21 mouse cellular contexts compared by ENCODE assay signal in the genomic region with DNA sequence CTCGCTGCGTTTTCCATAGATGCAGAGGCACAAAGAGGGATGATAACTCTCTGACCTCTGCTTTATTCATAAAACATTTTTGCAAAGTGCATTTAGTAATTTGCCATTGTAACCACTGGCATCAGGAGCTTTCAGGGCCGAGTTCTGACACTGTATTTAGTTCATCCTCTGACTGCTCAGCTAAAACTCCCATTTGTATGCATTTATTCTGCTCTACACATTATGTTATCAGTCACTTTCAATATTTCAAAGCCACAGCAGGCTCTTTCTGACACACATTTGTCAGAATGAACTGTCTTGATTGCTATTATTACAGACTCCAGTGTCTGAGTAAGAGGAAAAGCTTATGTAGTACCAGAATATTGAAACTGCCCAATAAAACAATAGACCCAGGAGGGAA.
A peak's percentile ranks its signal among the peaks of the same experiment; 100 is the strongest.
DNase-seq lines count a peak whose midpoint lies in the region; ATAC-seq and TF ChIP-seq lines count a peak whose summit lies in the region.
"Had no signal": no experiment of that assay in that cellular context is flagged by ENCODE, and none has a peak within 500 bp of the region (broad histone marks: within the 10 kb centered on the region; RNA-seq: fewer than 3 reads in every experiment).

No protein-coding gene starts in this region.

- H3K27ac ChIP-seq in forebrain, embryonic 15.5 days (replicated peaks), result no peak overlapping the region
- H3K27ac ChIP-seq in forebrain, embryonic 12.5 days, result no peak overlapping the region
- no peak overlapping the region for H3K27ac ChIP-seq in midbrain, embryonic 15.5 days
- no peak overlapping the region for H3K27ac ChIP-seq in midbrain, embryonic 10.5 days (replicated peaks)
- no peak overlapping the region for H3K27ac ChIP-seq in forebrain, postnatal 0 days (ENCODE audit: low read depth, low read length)
- H3K27ac ChIP-seq: heart, embryonic 15.5 days; hindbrain, embryonic 15.5 days had no signal

- H3K27me3 ChIP-seq in forebrain, embryonic 15.5 days, result no peaks in the 10 kb centered on the region
- H3K27me3 ChIP-seq in forebrain, embryonic 12.5 days, result no peaks in the 10 kb centered on the region
- H3K27me3 ChIP-seq in midbrain, embryonic 15.5 days (replicated peaks), result no peaks in the 10 kb centered on the region
- H3K27me3 ChIP-seq in midbrain, embryonic 10.5 days (ENCODE audit: low read depth, poor library complexity, severe bottlenecking), result no peaks in the 10 kb centered on the region
- no peaks in the 10 kb centered on the region for H3K27me3 ChIP-seq in forebrain, postnatal 0 days (ENCODE audit: insufficient read depth, low read length)
- H3K27me3 ChIP-seq: heart, embryonic 12.5 days; heart, embryonic 15.5 days; hindbrain, embryonic 15.5 days had no signal

- no peaks in the 10 kb centered on the region for H3K36me3 ChIP-seq in forebrain, embryonic 15.5 days
- no peaks in the 10 kb centered on the region for H3K36me3 ChIP-seq in forebrain, embryonic 12.5 days (replicated peaks)
- H3K36me3 ChIP-seq in midbrain, embryonic 15.5 days (replicated peaks), result no peaks in the 10 kb centered on the region
- H3K36me3 ChIP-seq in midbrain, embryonic 10.5 days, result no peaks in the 10 kb centered on the region
- no peaks in the 10 kb centered on the region for H3K36me3 ChIP-seq in forebrain, postnatal 0 days (ENCODE audit: insufficient read depth)
- H3K36me3 ChIP-seq: heart, embryonic 12.5 days; heart, embryonic 15.5 days; hindbrain, embryonic 15.5 days had no signal

- no peak for TF ChIP-seq CTCF in forebrain, postnatal 0 days (IDR thresholded peaks at IDR 0.05; ENCODE audit: low read depth)

- H3K4me1 ChIP-seq in forebrain, embryonic 15.5 days, result peaks cover 7% of the 10 kb centered on the region; the same call in 1 of the 2 replicates
- no peaks in the 10 kb centered on the region for H3K4me1 ChIP-seq in forebrain, embryonic 12.5 days
- H3K4me1 ChIP-seq in midbrain, embryonic 15.5 days, result no peaks in the 10 kb centered on the region
- no peaks in the 10 kb centered on the region for H3K4me1 ChIP-seq in midbrain, embryonic 10.5 days
- H3K4me1 ChIP-seq in forebrain, postnatal 0 days (ENCODE audit: insufficient read depth), result no peaks in the 10 kb centered on the region
- H3K4me1 ChIP-seq: heart, embryonic 12.5 days; heart, embryonic 15.5 days; hindbrain, embryonic 15.5 days had no signal

- no peaks in the 10 kb centered on the region for H3K9me3 ChIP-seq in forebrain, embryonic 15.5 days
- no peaks in the 10 kb centered on the region for H3K9me3 ChIP-seq in forebrain, embryonic 12.5 days
- no peaks in the 10 kb centered on the region for H3K9me3 ChIP-seq in midbrain, embryonic 15.5 days
- no peaks in the 10 kb centered on the region for H3K9me3 ChIP-seq in midbrain, embryonic 10.5 days (replicated peaks)
- no peaks in the 10 kb centered on the region for H3K9me3 ChIP-seq in forebrain, postnatal 0 days (ENCODE audit: low read length)
- H3K9me3 ChIP-seq: heart, embryonic 12.5 days; heart, embryonic 15.5 days; hindbrain, embryonic 15.5 days had no signal

- no peak overlapping the region for H3K9ac ChIP-seq in forebrain, embryonic 15.5 days (replicated peaks)
- no peak overlapping the region for H3K9ac ChIP-seq in forebrain, embryonic 12.5 days
- H3K9ac ChIP-seq in midbrain, embryonic 15.5 days, result no peak overlapping the region
- no peak overlapping the region for H3K9ac ChIP-seq in forebrain, postnatal 0 days
- H3K9ac ChIP-seq: heart, embryonic 12.5 days; heart, embryonic 15.5 days; hindbrain, embryonic 15.5 days had no signal

- ATAC-seq in forebrain, embryonic 15.5 days (replicated peaks), result peak; percentile 67
- no peak for ATAC-seq in forebrain, embryonic 12.5 days (ENCODE audit: low FRiP score)
- ATAC-seq in midbrain, embryonic 15.5 days (replicated peaks), result peak; percentile 69
- ATAC-seq in forebrain, postnatal 0 days, result peak; percentile 69
- ATAC-seq: CD4-positive, CD25-positive, alpha-beta regulatory T cell, adult 4 months had no signal

- no peak overlapping the region for H3K4me3 ChIP-seq in forebrain, embryonic 15.5 days
- H3K4me3 ChIP-seq in forebrain, embryonic 12.5 days (replicated peaks), result no peak overlapping the region
- H3K4me3 ChIP-seq in midbrain, embryonic 15.5 days, result no peak overlapping the region
- H3K4me3 ChIP-seq in midbrain, embryonic 10.5 days, result no peak overlapping the region
- H3K4me3 ChIP-seq in forebrain, postnatal 0 days (ENCODE audit: low read depth, low read length), result no peak overlapping the region
- H3K4me3 ChIP-seq: heart, embryonic 12.5 days; heart, embryonic 15.5 days; hindbrain, embryonic 15.5 days had no signal

- DNase-seq in midbrain, embryonic 10.5 days (ENCODE audit: low spot score), result no peak
- no peak for DNase-seq in forebrain, postnatal 0 days
- peak; percentile 9 for DNase-seq in retina, postnatal 1 day
- DNase-seq in heart, postnatal 36 days, result no peak
- no peak for DNase-seq in adrenal gland, postnatal 36 days
- DNase-seq: adrenal gland, adult 2 months; adrenal gland, postnatal 14 days; cerebellum, adult 18-20 months; cerebellum, adult 9-10 months; cerebellum, postnatal 14 days; gastrocnemius, postnatal 25 days; heart, adult 18-20 months; heart, postnatal 10 days; heart, postnatal 4 days had no signal

- H3K4me2 ChIP-seq in forebrain, embryonic 15.5 days (replicated peaks), result no peak overlapping the region
- no peak overlapping the region for H3K4me2 ChIP-seq in forebrain, embryonic 12.5 days
- no peak overlapping the region for H3K4me2 ChIP-seq in midbrain, embryonic 15.5 days
- H3K4me2 ChIP-seq in forebrain, postnatal 0 days (ENCODE audit: low read depth), result no peak overlapping the region
- H3K4me2 ChIP-seq: heart, embryonic 12.5 days; heart, embryonic 15.5 days; hindbrain, embryonic 15.5 days had no signal

- intact Hi-C loops in heart, postnatal 36 days (cut with DNase I), result no loop called here

- WGBS in forebrain, embryonic 15.5 days, result 74% methylated on average over 3 of the region's 3 CpGs
- WGBS in forebrain, embryonic 12.5 days, result 66% methylated on average over 3 of the region's 3 CpGs
- 53% methylated on average over 3 of the region's 3 CpGs for WGBS in midbrain, embryonic 15.5 days
- 84% methylated on average over 3 of the region's 3 CpGs for WGBS in midbrain, embryonic 10.5 days
- 60% methylated on average over 3 of the region's 3 CpGs for WGBS in forebrain, postnatal 0 days
